Mouse (Mus musculus): ENCODE data around the gene Ints4.

- TF ChIP-seq GATA1 (IDR thresholded peaks at IDR 0.05; ENCODE audit: low read length) (no peak), TAL1 (IDR thresholded peaks at IDR 0.05; ENCODE audit: low read length) (no peak)
Observed at GRCm38 (mm10) chr7:97438986-97439385, 41.8 kb upstream of the Ints4 start.

Measured in erythroblast, embryonic 14.5 days (primary cell).